Mouse (Mus musculus) embryonic fibroblast, embryonic 13.5 days (primary cell): ENCODE data around the gene Plcz1. TPM values are rescaled to one million over a fixed set of nuclear protein-coding genes. Genes with fewer than 3 reads are reported as not detected.

ENCODE experiments used
- H3K27ac ChIP-seq: 2 replicates; pipeline ENCODE4 v1.5.1; 2012; ENCODE audit warnings: low read length, control low read depth, inconsistent platforms; ENCODE audit not compliant: insufficient read depth
- H3K4me1 ChIP-seq: 2 replicates; pipeline ENCODE4 v1.6.1; 2011; ENCODE audit warnings: low read length; ENCODE audit not compliant: control insufficient read depth, insufficient read depth
- H3K4me3 ChIP-seq: 2 replicates; pipeline ENCODE4 v1.5.1; 2011; ENCODE audit warnings: mild to moderate bottlenecking, control low read depth, low read length; ENCODE audit not compliant: insufficient read depth
- CTCF ChIP-seq: IDR thresholded peaks from 2 replicates; pipeline ENCODE4 v1.5.1; 2011; ENCODE audit warnings: mild to moderate bottlenecking, control low read depth, low read length, moderate library complexity, borderline replicate concordance; ENCODE audit not compliant: insufficient read depth
- POLR2A ChIP-seq: IDR thresholded peaks from 2 replicates; pipeline ENCODE4 v1.6.1; 2011; ENCODE audit warnings: low read depth, mild to moderate bottlenecking, control low read depth, low read length, moderate library complexity
- polyA plus RNA-seq: library from polyadenylated mRNA; stranded (reverse); fragments of >200 nt; gene quantifications from 2 replicates; pipeline ENCODE4 v1.2.4, GENCODE M21; 2011; ENCODE audit warnings: low read depth; ENCODE audit not compliant: missing spikeins, insufficient read length

The Plcz1 gene
- polyA plus RNA-seq, 1 experiment, result not detected

- H3K4me3 ChIP-seq, result no peak overlapping the region
- H3K27ac ChIP-seq, result no peak overlapping the region
- TF ChIP-seq CTCF (no peak), POLR2A (no peak)
- no peaks in the 10 kb centered on the region for H3K4me1 ChIP-seq
Observed at GRCm38 (mm10) chr6:139953596-139953995, 87.7 kb downstream of the Plcz1 start.

- H3K4me3 ChIP-seq, result no peak overlapping the region
- no peak for TF ChIP-seq POLR2A
- TF ChIP-seq CTCF, result no peak
- no peaks in the 10 kb centered on the region for H3K4me1 ChIP-seq
- no peak overlapping the region for H3K27ac ChIP-seq
Observed at GRCm38 (mm10) chr6:139947106-139947879, 94.0 kb downstream of the Plcz1 start.

Other genes starting within 250 kb of the Plcz1 start
- gene Capza3, start 205 bp downstream of the Plcz1 start, polyA plus RNA-seq, result not detected in 2 replicates